Mouse (Mus musculus): Measurements from ENCODE around the gene Slc37a1.

Slc37a1 gene

GRCm38 (mm10) chr17:31400294-31400693 is 113.7 kb downstream of the Slc37a1 start:
- no peak for DNase-seq (ENCODE audit: low spot score)

Data from spleen, adult 12 weeks (tissue).